Mouse (Mus musculus): ENCODE results near the gene Col4a1. TPM values are rescaled to one million over a fixed set of nuclear protein-coding genes. Genes with fewer than 3 reads are reported as not detected.
A peak's percentile ranks its signal among the peaks of the same experiment; 100 is the strongest.

Gene Col4a1
- polyA plus RNA-seq, 1 experiment from 2014 or later, result 169 TPM

GRCm38 (mm10) chr8:11215231-11215630 is 97.4 kb downstream of the Col4a1 start:
- Histone ChIP-seq H3K9ac (no peak overlapping the region), H3K36me3 (peaks cover 83% of the 10 kb centered on the region), H3K4me2 (replicated peaks) (no peak overlapping the region), H3K9me3 (no peaks in the 10 kb centered on the region), H3K4me1 (no peaks in the 10 kb centered on the region), H3K27ac (no peak overlapping the region), H3K4me3 (no peak overlapping the region), H3K27me3 (no peaks in the 10 kb centered on the region)
- no peak for ATAC-seq (ENCODE audit: insufficient number of reproducible peaks, insufficient read depth, low FRiP score, low TSS enrichment)
- 28% methylated on average over 1 of the region's 1 CpGs for WGBS

DNA sequence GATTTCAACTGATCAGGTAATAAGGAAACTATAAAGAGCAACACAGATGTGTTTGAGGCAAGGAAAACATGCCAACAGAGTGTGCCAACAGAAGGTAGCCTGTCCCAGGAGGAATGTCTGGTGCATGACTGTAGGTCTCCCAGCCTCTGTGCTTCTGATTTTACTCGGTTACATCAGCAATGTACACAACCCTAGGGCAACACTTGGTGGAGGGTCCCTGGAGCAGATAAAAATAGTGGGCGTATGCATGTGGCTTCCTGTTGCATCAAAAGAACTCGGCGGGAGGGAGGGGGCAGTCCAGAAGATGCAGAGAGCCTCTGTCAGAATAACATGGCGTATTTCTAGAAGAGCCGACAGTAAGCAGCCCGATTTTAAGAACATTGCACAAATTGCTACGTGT is 106.1 kb downstream of the Col4a1 start:
- Histone ChIP-seq H3K4me2 (replicated peaks) (no peak overlapping the region), H3K4me3 (no peak overlapping the region), H3K27me3 (no peaks in the 10 kb centered on the region), H3K9me3 (no peaks in the 10 kb centered on the region), H3K27ac (no peak overlapping the region), H3K9ac (no peak overlapping the region), H3K36me3 (peaks cover 80% of the 10 kb centered on the region), H3K4me1 (no peaks in the 10 kb centered on the region)
- ATAC-seq (ENCODE audit: insufficient number of reproducible peaks, insufficient read depth, low FRiP score, low TSS enrichment), result no peak
- 74% methylated on average over 8 of the region's 8 CpGs for WGBS

GRCm38 (mm10) chr8:11205532-11205931 is 107.1 kb downstream of the Col4a1 start:
- no peak overlapping the region for H3K27ac ChIP-seq
- H3K9me3 ChIP-seq, result no peaks in the 10 kb centered on the region
- H3K27me3 ChIP-seq, result no peaks in the 10 kb centered on the region
- H3K4me3 ChIP-seq, result no peak overlapping the region
- 86% methylated on average over 9 of the region's 9 CpGs for whole genome bisulfite sequencing
- H3K9ac ChIP-seq, result no peak overlapping the region
- H3K4me2 ChIP-seq (replicated peaks), result no peak overlapping the region
- no peaks in the 10 kb centered on the region for H3K4me1 ChIP-seq
- ATAC-seq (ENCODE audit: insufficient number of reproducible peaks, insufficient read depth, low FRiP score, low TSS enrichment), result no peak
- peaks cover 83% of the 10 kb centered on the region for H3K36me3 ChIP-seq

DNA sequence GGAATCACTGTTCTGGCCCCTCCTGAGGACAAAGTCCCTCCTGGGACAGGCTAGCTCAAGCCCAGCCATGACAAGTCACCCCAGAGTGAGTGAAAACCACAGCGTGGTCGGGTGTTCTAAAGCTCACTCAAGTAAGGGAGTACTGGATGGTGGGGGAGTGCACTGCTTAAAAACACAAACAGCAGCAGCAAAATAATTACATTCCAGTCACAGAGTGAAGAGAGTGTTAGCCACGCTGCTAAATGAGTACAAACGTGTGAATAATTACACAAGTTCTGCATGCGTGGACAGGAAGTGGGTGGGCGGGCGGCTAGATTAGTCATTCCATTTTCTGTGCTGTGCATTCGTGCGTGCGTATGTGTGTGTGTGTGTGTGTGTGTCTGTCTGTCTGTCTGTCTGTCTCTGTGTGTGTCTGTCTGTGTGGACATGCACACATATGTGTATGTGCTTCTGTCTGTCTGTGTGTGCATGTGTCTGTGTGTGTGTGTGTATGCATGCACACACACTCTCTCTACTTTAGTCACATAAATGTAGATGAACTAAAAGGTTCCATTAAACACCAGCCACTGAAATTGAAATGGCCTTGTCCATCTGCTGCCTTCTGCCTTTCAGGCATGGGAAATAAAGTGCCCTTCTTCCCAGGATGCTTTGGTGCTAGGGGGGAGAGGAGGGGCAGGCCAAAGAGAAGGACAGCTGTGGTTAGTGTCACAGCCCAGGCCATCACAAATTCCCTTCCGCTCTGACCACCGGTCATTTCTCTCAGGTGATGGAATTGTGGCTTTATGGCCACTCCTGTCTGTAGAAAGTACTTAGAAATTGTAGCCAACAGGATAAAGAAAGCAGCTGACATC is 109.1 kb downstream of the Col4a1 start:
- no peaks in the 10 kb centered on the region for H3K9me3 ChIP-seq
- H3K9ac ChIP-seq, result no peak overlapping the region
- no peak overlapping the region for H3K4me3 ChIP-seq
- WGBS, result 85% methylated on average over 12 of the region's 12 CpGs
- H3K4me1 ChIP-seq, result no peaks in the 10 kb centered on the region
- no peak for ATAC-seq (ENCODE audit: insufficient number of reproducible peaks, insufficient read depth, low FRiP score, low TSS enrichment)
- no peaks in the 10 kb centered on the region for H3K27me3 ChIP-seq
- no peak overlapping the region for H3K4me2 ChIP-seq (replicated peaks)
- peaks cover 82% of the 10 kb centered on the region for H3K36me3 ChIP-seq
- H3K27ac ChIP-seq, result no peak overlapping the region

DNA sequence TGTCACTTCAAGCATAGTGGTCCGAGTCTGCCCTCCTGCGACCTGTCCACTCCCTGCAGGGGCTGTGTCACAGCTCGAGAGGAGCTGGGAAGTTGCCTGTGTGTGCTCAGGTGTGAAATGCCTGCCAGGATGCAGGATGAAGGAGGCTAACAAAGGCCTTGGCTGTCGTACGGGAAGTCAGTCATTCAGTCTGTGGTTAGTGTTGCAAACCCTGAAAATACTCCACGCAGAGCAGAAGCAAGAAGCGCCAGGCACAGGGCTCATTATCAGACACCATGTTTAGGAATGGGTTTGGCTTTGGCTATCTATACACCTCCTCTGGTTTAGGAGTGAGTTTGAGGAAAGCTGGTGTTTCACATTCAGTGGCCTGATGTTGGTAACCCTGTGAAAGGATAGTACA is 114.0 kb downstream of the Col4a1 start:
- Histone ChIP-seq H3K9ac (no peak overlapping the region), H3K27ac (no peak overlapping the region), H3K4me3 (no peak overlapping the region), H3K36me3 (peaks cover 45% of the 10 kb centered on the region), H3K27me3 (no peaks in the 10 kb centered on the region), H3K4me2 (replicated peaks) (no peak overlapping the region), H3K4me1 (no peaks in the 10 kb centered on the region), H3K9me3 (no peaks in the 10 kb centered on the region)
- WGBS, result 76% methylated on average over 7 of the region's 7 CpGs
- ATAC-seq (ENCODE audit: insufficient number of reproducible peaks, insufficient read depth, low FRiP score, low TSS enrichment), result no peak

GRCm38 (mm10) chr8:11197988-11198387 is 114.6 kb downstream of the Col4a1 start:
- H3K36me3 ChIP-seq, result peaks cover 38% of the 10 kb centered on the region
- no peak overlapping the region for H3K9ac ChIP-seq
- H3K27me3 ChIP-seq, result no peaks in the 10 kb centered on the region
- no peak for ATAC-seq (ENCODE audit: insufficient number of reproducible peaks, insufficient read depth, low FRiP score, low TSS enrichment)
- H3K4me1 ChIP-seq, result no peaks in the 10 kb centered on the region
- H3K9me3 ChIP-seq, result no peaks in the 10 kb centered on the region
- H3K4me3 ChIP-seq, result no peak overlapping the region
- no peak overlapping the region for H3K27ac ChIP-seq
- 86% methylated on average over 3 of the region's 3 CpGs for WGBS
- no peak overlapping the region for H3K4me2 ChIP-seq (replicated peaks)

GRCm38 (mm10) chr8:11197261-11197660 is 115.4 kb downstream of the Col4a1 start:
- no peak overlapping the region for H3K4me3 ChIP-seq
- H3K9me3 ChIP-seq, result no peaks in the 10 kb centered on the region
- H3K36me3 ChIP-seq, result peaks cover 32% of the 10 kb centered on the region
- H3K27me3 ChIP-seq, result no peaks in the 10 kb centered on the region
- H3K4me2 ChIP-seq (replicated peaks), result no peak overlapping the region
- 90% methylated on average over 11 of the region's 11 CpGs for WGBS
- H3K9ac ChIP-seq, result no peak overlapping the region
- no peak for ATAC-seq (ENCODE audit: insufficient number of reproducible peaks, insufficient read depth, low FRiP score, low TSS enrichment)
- H3K27ac ChIP-seq, result no peak overlapping the region
- no peaks in the 10 kb centered on the region for H3K4me1 ChIP-seq

GRCm38 (mm10) chr8:11192719-11193324 is 119.8 kb downstream of the Col4a1 start:
- 0 out of 2 replicates have a peak, but pooled peaks cover 4% of the 10 kb centered on the region for H3K36me3 ChIP-seq
- no peak overlapping the region for H3K4me3 ChIP-seq
- no peak overlapping the region for H3K4me2 ChIP-seq (replicated peaks)
- H3K27ac ChIP-seq, result peak overlapping the region; percentile 63
- peak; percentile 54; the same call in 1 of the 2 replicates for ATAC-seq (ENCODE audit: insufficient number of reproducible peaks, insufficient read depth, low FRiP score, low TSS enrichment)
- H3K4me1 ChIP-seq, result peaks cover 14% of the 10 kb centered on the region
- 35% methylated on average over 12 of the region's 12 CpGs for WGBS
- H3K9ac ChIP-seq, result no peak overlapping the region
- H3K9me3 ChIP-seq, result no peaks in the 10 kb centered on the region
- H3K27me3 ChIP-seq, result peaks cover 8% of the 10 kb centered on the region

DNA sequence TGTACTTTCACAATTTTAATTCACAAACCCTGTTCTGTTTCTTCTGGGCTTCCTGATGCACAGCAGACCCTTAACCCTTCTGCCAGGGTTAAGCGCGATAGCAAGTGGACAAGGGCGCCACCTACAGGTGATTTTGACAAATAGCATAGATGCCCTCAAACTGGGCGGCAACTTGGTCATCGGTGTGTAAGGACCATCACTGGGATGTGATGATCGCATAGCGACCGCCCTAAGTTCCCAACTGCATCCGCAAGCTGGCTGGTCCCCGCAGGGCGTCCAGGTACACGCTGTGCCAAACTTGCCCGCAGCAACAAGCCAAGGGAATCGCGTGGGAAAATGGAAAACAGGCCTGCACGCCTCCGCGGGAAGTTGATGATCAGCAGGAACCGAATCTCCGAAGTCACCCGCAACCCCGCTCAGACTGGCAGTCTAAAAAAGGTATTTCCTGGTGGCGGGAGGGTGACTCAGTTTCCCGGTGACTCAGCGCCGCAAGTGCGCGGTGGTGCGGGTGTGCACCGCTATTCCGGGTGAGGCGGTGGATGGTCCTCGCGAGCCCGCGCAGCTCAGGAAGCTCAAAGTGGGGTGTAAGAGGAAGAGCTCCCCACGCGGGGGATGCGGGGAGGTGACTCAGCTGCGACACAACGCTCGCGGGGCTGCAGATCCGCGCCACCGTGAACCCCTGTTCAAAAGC is 124.9 kb downstream of the Col4a1 start:
- peak overlapping the region; percentile 44 for H3K4me3 ChIP-seq
- H3K27me3 ChIP-seq, result peaks cover 8% of the 10 kb centered on the region
- H3K9ac ChIP-seq, result peak overlapping the region; percentile 53
- H3K9me3 ChIP-seq, result no peaks in the 10 kb centered on the region
- peaks cover 29% of the 10 kb centered on the region for H3K4me1 ChIP-seq
- H3K4me2 ChIP-seq (replicated peaks), result peak overlapping the region; percentile 90
- whole genome bisulfite sequencing, result under 1% methylated on average over 46 of the region's 46 CpGs
- H3K27ac ChIP-seq, result peak overlapping the region; percentile 19; the same call in 1 of the 2 replicates
- no peaks in the 10 kb centered on the region for H3K36me3 ChIP-seq
- ATAC-seq (ENCODE audit: insufficient number of reproducible peaks, insufficient read depth, low FRiP score, low TSS enrichment), result peak; percentile 24; the same call in 1 of the 2 replicates

- no peaks in the 10 kb centered on the region for H3K36me3 ChIP-seq
- H3K27me3 ChIP-seq, result peaks cover 8% of the 10 kb centered on the region
- 68% methylated on average over 4 of the region's 4 CpGs for WGBS
- no peaks in the 10 kb centered on the region for H3K9me3 ChIP-seq
- H3K4me1 ChIP-seq, result peaks cover 28% of the 10 kb centered on the region
- no peak overlapping the region for H3K4me2 ChIP-seq (replicated peaks)
- no peak for ATAC-seq (ENCODE audit: insufficient number of reproducible peaks, insufficient read depth, low FRiP score, low TSS enrichment)
- no peak overlapping the region for H3K4me3 ChIP-seq
- H3K27ac ChIP-seq, result no peak overlapping the region
- no peak overlapping the region for H3K9ac ChIP-seq
These were observed 126.2 kb downstream of the Col4a1 start for GRCm38 (mm10) chr8:11186456-11186855.

- no peaks in the 10 kb centered on the region for H3K9me3 ChIP-seq
- peaks cover 8% of the 10 kb centered on the region for H3K27me3 ChIP-seq
- no peaks in the 10 kb centered on the region for H3K36me3 ChIP-seq
- WGBS, result 96% methylated on average over 2 of the region's 2 CpGs
- H3K9ac ChIP-seq, result no peak overlapping the region
- ATAC-seq (ENCODE audit: insufficient number of reproducible peaks, insufficient read depth, low FRiP score, low TSS enrichment), result no peak
- H3K4me3 ChIP-seq, result no peak overlapping the region
- no peak overlapping the region for H3K4me2 ChIP-seq (replicated peaks)
- H3K27ac ChIP-seq, result no peak overlapping the region
- peaks cover 27% of the 10 kb centered on the region for H3K4me1 ChIP-seq
These were observed 127.0 kb downstream of the Col4a1 start for GRCm38 (mm10) chr8:11185672-11186071.

All from embryonic facial prominence, embryonic 12.5 days (tissue).